Mouse (Mus musculus) activated CD4-positive, CD25-positive, alpha-beta regulatory T cell, adult 4 months (primary cell): ENCODE data around the gene Micall1. TPM values are rescaled to one million over a fixed set of nuclear protein-coding genes. Genes with fewer than 3 reads are reported as not detected.

Experiments
- ATAC-seq: one replicate; pipeline ENCODE4 v1.8.0; 2017
- polyA plus RNA-seq, 2 experiments: library from polyadenylated mRNA; unstranded; fragments of 100-300 nt; shearing (Covaris generic); gene quantifications; one replicate each; pipeline ENCODE4 v1.2.1; 2017

The Micall1 gene
- polyA plus RNA-seq, 2 experiments from 2014 or later = 11.1 to 11.3 TPM

- no peak for ATAC-seq
Measured at GRCm38 (mm10) chr15:79097611-79098025, 11.1 kb upstream of the Micall1 start.

GRCm38 (mm10) chr15:79098220-79098619 is 10.5 kb upstream of the Micall1 start:
- no peak for ATAC-seq

GRCm38 (mm10) chr15:79098868-79099267 is 9.8 kb upstream of the Micall1 start:
- ATAC-seq = no peak

GRCm38 (mm10) chr15:79099456-79099855 is 9.2 kb upstream of the Micall1 start:
- no peak for ATAC-seq

GRCm38 (mm10) chr15:79100391-79100790 is 8.3 kb upstream of the Micall1 start:
- ATAC-seq = no peak

GRCm38 (mm10) chr15:79101531-79101930 is 7.2 kb upstream of the Micall1 start:
- no peak for ATAC-seq

GRCm38 (mm10) chr15:79103264-79103663 is 5.4 kb upstream of the Micall1 start:
- no peak for ATAC-seq

GRCm38 (mm10) chr15:79105804-79106203 is 2.9 kb upstream of the Micall1 start:
- no peak for ATAC-seq

GRCm38 (mm10) chr15:79107966-79108365 is 732 bp upstream of the Micall1 start:
- no peak for ATAC-seq

- ATAC-seq = peak; percentile 55
Measured at GRCm38 (mm10) chr15:79109321-79109934, 730 bp downstream of the Micall1 start.

GRCm38 (mm10) chr15:79110031-79110430 is 1.3 kb downstream of the Micall1 start:
- no peak for ATAC-seq

GRCm38 (mm10) chr15:79110528-79110927 is 1.8 kb downstream of the Micall1 start:
- ATAC-seq = no peak

GRCm38 (mm10) chr15:79111774-79112173 is 3.1 kb downstream of the Micall1 start:
- ATAC-seq = no peak

GRCm38 (mm10) chr15:79115276-79115675 is 6.6 kb downstream of the Micall1 start:
- peak; percentile 87 for ATAC-seq

GRCm38 (mm10) chr15:79119491-79119890 is 10.8 kb downstream of the Micall1 start:
- no peak for ATAC-seq

GRCm38 (mm10) chr15:79122119-79122518 is 13.4 kb downstream of the Micall1 start:
- no peak for ATAC-seq

GRCm38 (mm10) chr15:79122546-79122945 is 13.8 kb downstream of the Micall1 start:
- no peak for ATAC-seq

GRCm38 (mm10) chr15:79123751-79124150 is 15.1 kb downstream of the Micall1 start:
- no peak for ATAC-seq

- ATAC-seq = no peak
Measured at GRCm38 (mm10) chr15:79124331-79124875, 15.7 kb downstream of the Micall1 start.

GRCm38 (mm10) chr15:79126217-79126932 is 17.7 kb downstream of the Micall1 start:
- ATAC-seq = no peak

- no peak for ATAC-seq
Measured at GRCm38 (mm10) chr15:79127101-79127500, 18.4 kb downstream of the Micall1 start.

GRCm38 (mm10) chr15:79128208-79128607 is 19.5 kb downstream of the Micall1 start:
- ATAC-seq = no peak

GRCm38 (mm10) chr15:79129311-79129710 is 20.6 kb downstream of the Micall1 start:
- no peak for ATAC-seq

- no peak for ATAC-seq
Measured at GRCm38 (mm10) chr15:79130782-79131181, 22.1 kb downstream of the Micall1 start.
